In the genomic region with DNA sequence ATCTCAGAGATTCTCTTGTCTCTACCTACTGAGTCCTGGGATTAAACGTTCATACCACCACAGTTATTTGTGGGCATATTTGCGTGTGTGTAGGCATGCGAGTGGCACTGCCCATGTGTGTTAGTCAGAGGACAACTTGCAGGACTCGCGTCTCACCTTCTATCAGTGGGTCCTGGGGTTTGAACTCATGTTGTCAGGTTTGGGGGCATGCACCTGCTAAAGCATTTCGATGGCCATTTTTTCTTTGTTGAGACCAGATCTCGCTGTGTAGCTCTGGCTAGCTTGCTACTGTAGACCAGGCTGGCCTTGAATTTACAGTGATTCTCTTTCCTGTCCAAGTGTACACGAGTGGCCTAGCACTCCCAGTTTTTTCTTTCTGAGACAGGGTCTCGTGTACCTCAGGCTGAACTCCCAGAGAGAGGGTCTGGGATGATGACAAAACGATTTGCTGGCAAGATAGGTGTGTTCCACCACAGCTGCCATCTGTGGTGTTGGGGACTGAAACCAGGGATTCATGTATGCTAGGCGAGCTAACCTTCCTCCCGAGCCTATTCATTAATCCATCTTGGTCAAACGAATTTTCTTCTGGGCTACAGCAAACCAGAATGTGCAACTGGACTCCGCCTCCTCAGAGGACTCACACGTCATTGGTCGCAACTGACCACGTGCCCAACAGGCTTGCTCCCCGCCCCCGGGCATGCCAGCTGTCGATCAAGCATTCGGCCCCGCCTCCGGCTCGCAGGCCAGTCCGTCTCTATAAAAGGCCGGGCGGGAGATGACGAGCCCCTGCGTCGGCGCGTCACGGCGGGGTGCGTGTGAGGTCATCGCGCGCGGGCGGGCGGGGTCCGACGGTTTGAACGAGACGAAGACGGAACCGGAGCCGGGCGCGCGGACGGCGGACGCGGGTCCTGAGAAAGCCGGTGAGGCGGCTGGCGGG, we compare ENCODE assay signal across 8 mouse cellular contexts. TPM values are rescaled to one million over a fixed set of nuclear protein-coding genes. Genes with fewer than 3 reads are reported as not detected.
DNase-seq lines count a peak whose midpoint lies in the region; ATAC-seq and TF ChIP-seq lines count a peak whose summit lies in the region.

A gene (plus strand): TSS at position 775 of the 937 bp plus-strand sequence.

- no peaks in the 10 kb centered on the region for H3K9me3 ChIP-seq in forebrain, embryonic 10.5 days
- no peaks in the 10 kb centered on the region for H3K9me3 ChIP-seq in heart, embryonic 15.5 days (replicated peaks)
- no peaks in the 10 kb centered on the region for H3K9me3 ChIP-seq in liver, embryonic 14.5 days (ENCODE audit: control insufficient read depth, low read length)
- H3K9me3 ChIP-seq in neural tube, embryonic 11.5 days (ENCODE audit: control insufficient read depth, low read length) = no peaks in the 10 kb centered on the region
- H3K9me3 ChIP-seq in stomach, postnatal 0 days (ENCODE audit: control insufficient read depth, low read length) = no peaks in the 10 kb centered on the region

- peak within 1 kb of the TSS; percentile 81 for H3K4me3 ChIP-seq in forebrain, embryonic 10.5 days
- H3K4me3 ChIP-seq in heart, embryonic 15.5 days = peak within 1 kb of the TSS; percentile 78
- H3K4me3 ChIP-seq in liver, embryonic 14.5 days (ENCODE audit: insufficient read depth in 1 of 2, low read depth in 2 of 2, low read length in 2 of 2) = peak within 1 kb of the TSS; percentile 83 to 89
- H3K4me3 ChIP-seq in neural tube, embryonic 11.5 days (ENCODE audit: low read depth, low read length) = peak within 1 kb of the TSS; percentile 67
- peak within 1 kb of the TSS; percentile 88 for H3K4me3 ChIP-seq in stomach, postnatal 0 days (ENCODE audit: low read depth, low read length)

- H3K4me2 ChIP-seq in heart, embryonic 15.5 days = peak within 1 kb of the TSS; percentile 75
- peak within 1 kb of the TSS; percentile 72 for H3K4me2 ChIP-seq in liver, embryonic 14.5 days (ENCODE audit: low read depth)
- H3K4me2 ChIP-seq in neural tube, embryonic 11.5 days (ENCODE audit: low read depth) = peak within 1 kb of the TSS; percentile 83
- peak within 1 kb of the TSS; percentile 62 for H3K4me2 ChIP-seq in stomach, postnatal 0 days (replicated peaks; ENCODE audit: low read depth)

- peaks cover 15% of the 10 kb centered on the region for H3K36me3 ChIP-seq in forebrain, embryonic 10.5 days (replicated peaks)
- H3K36me3 ChIP-seq in heart, embryonic 15.5 days = no peaks in the 10 kb centered on the region
- H3K36me3 ChIP-seq in liver, embryonic 14.5 days (replicated peaks; ENCODE audit: control insufficient read depth, insufficient read depth, low read depth) = no peaks in the 10 kb centered on the region; the same call in 1 of the 2 replicates
- no peaks in the 10 kb centered on the region for H3K36me3 ChIP-seq in neural tube, embryonic 11.5 days (ENCODE audit: control insufficient read depth, insufficient read depth, low read length)
- no peaks in the 10 kb centered on the region for H3K36me3 ChIP-seq in stomach, postnatal 0 days (ENCODE audit: control insufficient read depth, insufficient read depth, low read length)

- TF ChIP-seq CTCF in liver, embryonic 14.5 days (IDR thresholded peaks at IDR 0.05; ENCODE audit: low read depth) = no peak
- no peak for TF ChIP-seq CTCF in stomach, postnatal 0 days (IDR thresholded peaks at IDR 0.05; ENCODE audit: low read depth)

- peak within 1 kb of the TSS; percentile 81 for H3K9ac ChIP-seq in heart, embryonic 15.5 days
- peak within 1 kb of the TSS; percentile 90 for H3K9ac ChIP-seq in liver, embryonic 14.5 days (replicated peaks)
- H3K9ac ChIP-seq in neural tube, embryonic 11.5 days (ENCODE audit: low read length) = peak within 1 kb of the TSS; percentile 92
- peak within 1 kb of the TSS; percentile 95 for H3K9ac ChIP-seq in stomach, postnatal 0 days (ENCODE audit: low read length)

- WGBS in forebrain, embryonic 10.5 days = 11% methylated on average over 58 of the region's 58 CpGs
- whole genome bisulfite sequencing in heart, embryonic 15.5 days = 9% methylated on average over 58 of the region's 58 CpGs
- WGBS in liver, embryonic 14.5 days (ENCODE audit: insufficient replicate concordance) = 10% methylated on average over 58 of the region's 58 CpGs
- 11% methylated on average over 55 of the region's 58 CpGs for WGBS in neural tube, embryonic 11.5 days
- 10% methylated on average over 58 of the region's 58 CpGs for WGBS in stomach, postnatal 0 days

- peak within 1 kb of the TSS; percentile 99 for H3K27ac ChIP-seq in forebrain, embryonic 10.5 days
- peak within 1 kb of the TSS; percentile 94 for H3K27ac ChIP-seq in heart, embryonic 15.5 days
- peak within 1 kb of the TSS; percentile 86 for H3K27ac ChIP-seq in liver, embryonic 14.5 days
- peak within 1 kb of the TSS; percentile 91 for H3K27ac ChIP-seq in neural tube, embryonic 11.5 days (ENCODE audit: low read depth, low read length)
- peak within 1 kb of the TSS; percentile 93 for H3K27ac ChIP-seq in stomach, postnatal 0 days (replicated peaks)

- no peaks in the 10 kb centered on the region for H3K27me3 ChIP-seq in forebrain, embryonic 10.5 days (ENCODE audit: poor library complexity, severe bottlenecking)
- H3K27me3 ChIP-seq in heart, embryonic 15.5 days = no peaks in the 10 kb centered on the region
- H3K27me3 ChIP-seq in liver, embryonic 14.5 days (ENCODE audit: control insufficient read depth, insufficient read depth, low read length) = no peaks in the 10 kb centered on the region
- H3K27me3 ChIP-seq in neural tube, embryonic 11.5 days (ENCODE audit: control insufficient read depth, insufficient read depth, low read length) = no peaks in the 10 kb centered on the region
- no peaks in the 10 kb centered on the region for H3K27me3 ChIP-seq in stomach, postnatal 0 days (ENCODE audit: control insufficient read depth, insufficient read depth, low read length)

- TF ChIP-seq EP300 in liver, embryonic 14.5 days (IDR thresholded peaks at IDR 0.05; ENCODE audit: low read depth) = no peak
- TF ChIP-seq EP300 in stomach, postnatal 0 days (optimal IDR thresholded peaks at IDR 0.05) = no peak

- peak; percentile 97 for ATAC-seq in heart, embryonic 15.5 days (replicated peaks; ENCODE audit: insufficient number of reproducible peaks, insufficient read depth, low FRiP score, low read depth)
- ATAC-seq in liver, embryonic 14.5 days (ENCODE audit: insufficient read depth) = peak; percentile 96
- ATAC-seq in neural tube, embryonic 11.5 days (ENCODE audit: insufficient read depth, low FRiP score, low TSS enrichment) = peak; percentile 96
- ATAC-seq in stomach, postnatal 0 days (ENCODE audit: low FRiP score, low TSS enrichment) = peak; percentile 99

- H3K4me1 ChIP-seq in forebrain, embryonic 10.5 days = peaks cover 34% of the 10 kb centered on the region
- peaks cover 42% of the 10 kb centered on the region for H3K4me1 ChIP-seq in heart, embryonic 15.5 days (replicated peaks)
- peaks cover 18 to 27% of the 10 kb centered on the region in 2 experiments for H3K4me1 ChIP-seq in liver, embryonic 14.5 days (replicated peaks; ENCODE audit: control insufficient read depth in 2 of 2, insufficient read depth in 2 of 2, low read length in 1 of 2)
- H3K4me1 ChIP-seq in neural tube, embryonic 11.5 days (ENCODE audit: control insufficient read depth, insufficient read depth, low read length) = peaks cover 14% of the 10 kb centered on the region
- no peaks in the 10 kb centered on the region for H3K4me1 ChIP-seq in stomach, postnatal 0 days (replicated peaks; ENCODE audit: control insufficient read depth, insufficient read depth)

- DNase-seq in CD8-positive naive resting alpha-beta T cell, adult 2 months (ENCODE audit: low read depth in 2 of 2, low spot score in 2 of 2) = peak; percentile 99
- peak; percentile 99 for DNase-seq in c-Kit-positive CD71-negative TER-119-negative erythroid progenitor cells, embryonic 14.5 days (ENCODE audit: low read depth)
- DNase-seq in forebrain, embryonic 10.5 days (ENCODE audit: extremely low spot score, low spot score) = peak; percentile 100
- peak; percentile 100 for DNase-seq in kidney, postnatal 25 days
- DNase-seq in liver, embryonic 14.5 days (ENCODE audit: low read depth in 3 of 3, low spot score in 3 of 3) = peak; percentile 98 to 99 (median 98)
- peak; percentile 99 for DNase-seq in neural tube, embryonic 11.5 days (ENCODE audit: low spot score)
- peak; percentile 100 for DNase-seq in stomach, postnatal 0 days (ENCODE audit: low spot score)

RNA-seq across cellular contexts. Expression of the gene that starts here (rescaled TPM):
- 312 and 323 TPM in 2 replicates for polyA plus RNA-seq in forebrain, embryonic 10.5 days (2016; fragmentation: Nextera tagmentation; extraction: Ambion mirVana)
- 210 and 241 TPM in 2 replicates for polyA plus RNA-seq in heart, embryonic 15.5 days (2015; fragmentation: Nextera tagmentation; extraction: Ambion mirVana)
- 10.0 and 14.3 TPM in 2 replicates for polyA plus RNA-seq in liver, embryonic 14.5 days (2012; rRNA removed)
- polyA plus RNA-seq in liver, embryonic 14.5 days (2014; fragmentation: Nextera tagmentation; extraction: Ambion mirVana) = 110 and 116 TPM in 2 replicates
- polyA plus RNA-seq in neural tube, embryonic 11.5 days (2014; fragmentation: Nextera tagmentation; extraction: Ambion mirVana) = 351 and 357 TPM in 2 replicates
- 157 and 163 TPM in 2 replicates for polyA plus RNA-seq in stomach, postnatal 0 days (2015; fragmentation: Nextera tagmentation; extraction: Ambion mirVana)

Comparison
In these comparisons a context has a peak if more than half of its experiments do, and no peak if none do; other contexts are left out.
1. Peak in every context shown above with its lines: DNase-seq, ATAC-seq, H3K4me3 ChIP-seq and H3K27ac ChIP-seq.